In the genomic region with DNA sequence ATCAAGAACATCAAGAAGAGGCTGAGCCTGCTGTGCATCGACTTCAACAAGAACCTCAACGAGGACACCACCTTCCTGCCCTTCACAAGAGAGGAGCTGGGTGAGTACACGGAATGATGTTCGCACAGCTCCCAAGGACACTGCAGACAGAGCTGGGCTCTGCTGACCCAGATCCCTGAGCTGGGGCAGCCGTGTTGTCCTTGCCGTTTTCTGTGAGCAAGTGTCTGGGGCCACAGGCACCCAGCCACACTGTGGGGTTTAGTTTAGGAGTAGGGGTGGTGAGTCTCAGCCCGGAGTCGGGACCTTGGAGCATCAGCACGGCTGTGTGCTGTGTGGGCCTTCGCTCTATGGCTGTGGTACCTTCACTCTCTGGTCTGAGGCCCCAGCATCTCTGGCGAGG, we compare ENCODE assay signal across 20 mouse cellular contexts. TPM values are rescaled to one million over a fixed set of nuclear protein-coding genes. Genes with fewer than 3 reads are reported as not detected.
"Had no signal": no experiment of that assay in that cellular context is flagged by ENCODE, and none has a peak within 500 bp of the region (broad histone marks: within the 10 kb centered on the region; RNA-seq: fewer than 3 reads in every experiment).

No protein-coding gene starts in this region.

- H3K4me1 ChIP-seq: limb, embryonic 10.5 days; limb, embryonic 13.5 days; midbrain, embryonic 13.5 days; neural tube, embryonic 13.5 days; stomach, embryonic 15.5 days had no signal

- H3K4me3 ChIP-seq: limb, embryonic 10.5 days; limb, embryonic 13.5 days; liver, embryonic 13.5 days; midbrain, embryonic 13.5 days; myocyte; neural tube, embryonic 13.5 days; stomach, embryonic 15.5 days had no signal

- DNase-seq: kidney, adult 9 months; kidney, postnatal 14 days; kidney, postnatal 4 days; liver; liver, embryonic 13.5 days; lung, adult 2 months; lung, postnatal 14 days; lung, postnatal 4 days; retina, postnatal 1 day; right cerebral cortex, postnatal 25 days; spleen, adult 18-20 months; thymus, postnatal 25 days had no signal

- H3K27ac ChIP-seq: limb, embryonic 10.5 days; limb, embryonic 13.5 days; liver, embryonic 13.5 days; midbrain, embryonic 13.5 days; neural tube, embryonic 13.5 days; stomach, embryonic 15.5 days had no signal

- H3K9ac ChIP-seq: limb, embryonic 13.5 days; liver, embryonic 13.5 days; midbrain, embryonic 13.5 days; neural tube, embryonic 13.5 days; stomach, embryonic 15.5 days had no signal

- H3K27me3 ChIP-seq: limb, embryonic 13.5 days; liver, embryonic 13.5 days; midbrain, embryonic 13.5 days; neural tube, embryonic 13.5 days; stomach, embryonic 15.5 days had no signal

- H3K9me3 ChIP-seq: limb, embryonic 10.5 days; limb, embryonic 13.5 days; liver, embryonic 13.5 days; midbrain, embryonic 13.5 days; neural tube, embryonic 13.5 days; stomach, embryonic 15.5 days had no signal

RNA-seq across cellular contexts. Expression of a gene that starts 20.8 kb away (rescaled TPM):
- total RNA-seq: megakaryocyte-erythroid progenitor cell, adult 5-6 weeks; monocyte, adult 5-6 weeks had no signal
